ENCODE assay signal across 8 mouse cellular contexts in the genomic region with DNA sequence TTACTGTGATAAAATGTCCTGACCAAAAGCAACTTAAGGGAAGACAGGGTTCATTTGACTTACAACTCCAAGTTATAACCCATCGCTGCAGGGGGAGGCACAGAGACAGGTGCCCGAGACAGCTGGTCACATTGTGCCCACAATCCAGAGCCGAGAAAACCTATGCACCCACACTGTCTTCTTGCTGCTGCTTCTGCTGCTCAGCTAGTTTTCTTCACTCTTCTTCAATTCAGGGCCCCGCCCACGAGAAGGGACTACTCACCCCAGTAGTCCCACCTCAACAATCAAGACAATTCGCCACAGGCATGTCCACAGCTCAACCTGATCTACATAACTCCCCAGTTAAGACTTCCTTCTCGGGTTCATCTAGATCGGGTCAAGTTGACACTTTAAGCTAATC. TPM values are rescaled to one million over a fixed set of nuclear protein-coding genes. Genes with fewer than 3 reads are reported as not detected.
DNase-seq lines count a peak whose midpoint lies in the region; ATAC-seq and TF ChIP-seq lines count a peak whose summit lies in the region.

A gene (minus strand): TSS at position 214 of the 400 bp plus-strand sequence.

- H3K9ac ChIP-seq in ES-Bruce4 (ENCODE audit: low read depth, poor library complexity, severe bottlenecking) = no peak within 1 kb of the TSS
- H3K9ac ChIP-seq in forebrain, embryonic 12.5 days = no peak within 1 kb of the TSS
- no peak within 1 kb of the TSS for H3K9ac ChIP-seq in stomach, embryonic 16.5 days (ENCODE audit: low read length)

- no peak for TF ChIP-seq EP300 in ES-Bruce4 (IDR thresholded peaks at IDR 0.05; ENCODE audit: insufficient read depth, low read depth, low read length)

- no peak within 1 kb of the TSS for H3K4me3 ChIP-seq in ES-Bruce4 (ENCODE audit: low read depth, low read length)
- H3K4me3 ChIP-seq in forebrain, embryonic 12.5 days (replicated peaks) = no peak within 1 kb of the TSS
- H3K4me3 ChIP-seq in stomach, embryonic 16.5 days (replicated peaks; ENCODE audit: low read length) = no peak within 1 kb of the TSS
- no peak within 1 kb of the TSS for H3K4me3 ChIP-seq in thymus, adult 2 months (ENCODE audit: control insufficient read depth, insufficient read depth, low read length)

- no peak for TF ChIP-seq POLR2A in ES-Bruce4 (IDR thresholded peaks at IDR 0.05; ENCODE audit: insufficient read depth, low read length)
- no peak for TF ChIP-seq POLR2A in thymus, adult 2 months (IDR thresholded peaks at IDR 0.05; ENCODE audit: control insufficient read depth, extremely low read depth, insufficient read depth, low read length, poor library complexity)

- no peaks in the 10 kb centered on the region for H3K9me3 ChIP-seq in ES-Bruce4 (replicated peaks; ENCODE audit: control insufficient read depth, insufficient read depth, low read length, poor library complexity, severe bottlenecking)
- H3K9me3 ChIP-seq in forebrain, embryonic 12.5 days = no peaks in the 10 kb centered on the region
- H3K9me3 ChIP-seq in stomach, embryonic 16.5 days (replicated peaks; ENCODE audit: control insufficient read depth, low read length) = no peaks in the 10 kb centered on the region

- DNase-seq in frontal cortex, adult 2 months (ENCODE audit: extremely low spot score in 1 of 2, low spot score in 1 of 2) = peak in 1 of 2 experiments; percentile 27
- DNase-seq in frontal cortex, postnatal 14 days (ENCODE audit: low spot score in 2 of 2) = no peak
- no peak for DNase-seq in left cerebral cortex, postnatal 36 days (ENCODE audit: low spot score in 2 of 2)
- no peak for DNase-seq in thymus, adult 2 months
- DNase-seq in kidney, postnatal 4 days = no peak

- no peaks in the 10 kb centered on the region for H3K4me1 ChIP-seq in ES-Bruce4 (ENCODE audit: control insufficient read depth, insufficient read depth, low read length)
- no peaks in the 10 kb centered on the region for H3K4me1 ChIP-seq in forebrain, embryonic 12.5 days
- H3K4me1 ChIP-seq in stomach, embryonic 16.5 days (ENCODE audit: control insufficient read depth, insufficient read depth, low read length) = no peaks in the 10 kb centered on the region
- H3K4me1 ChIP-seq in thymus, adult 2 months (replicated peaks; ENCODE audit: control insufficient read depth, insufficient read depth, low read length) = no peaks in the 10 kb centered on the region

- H3K27ac ChIP-seq in ES-Bruce4 (ENCODE audit: insufficient read depth, low read length) = no peak within 1 kb of the TSS
- no peak within 1 kb of the TSS for H3K27ac ChIP-seq in forebrain, embryonic 12.5 days
- H3K27ac ChIP-seq in stomach, embryonic 16.5 days (ENCODE audit: low read length) = no peak within 1 kb of the TSS
- H3K27ac ChIP-seq in thymus, adult 2 months (ENCODE audit: control insufficient read depth, insufficient read depth, low read length) = no peak within 1 kb of the TSS

- H3K4me2 ChIP-seq in forebrain, embryonic 12.5 days = no peak within 1 kb of the TSS
- no peak within 1 kb of the TSS for H3K4me2 ChIP-seq in stomach, embryonic 16.5 days (ENCODE audit: low read depth, low read length)

- H3K36me3 ChIP-seq in ES-Bruce4 (ENCODE audit: control insufficient read depth, insufficient read depth, low read length, poor library complexity, severe bottlenecking) = no peaks in the 10 kb centered on the region
- H3K36me3 ChIP-seq in forebrain, embryonic 12.5 days (replicated peaks) = no peaks in the 10 kb centered on the region
- no peaks in the 10 kb centered on the region for H3K36me3 ChIP-seq in stomach, embryonic 16.5 days (ENCODE audit: control insufficient read depth, insufficient read depth, low read length)
- H3K36me3 ChIP-seq in thymus, adult 2 months (ENCODE audit: control insufficient read depth, insufficient read depth, low read length) = no peaks in the 10 kb centered on the region

- 88% methylated on average over 8 of the region's 8 CpGs for WGBS in forebrain, embryonic 12.5 days
- WGBS in stomach, embryonic 16.5 days = 85% methylated on average over 8 of the region's 8 CpGs
- 78% methylated on average over 8 of the region's 8 CpGs for WGBS in thymus, adult 2 months

- no peaks in the 10 kb centered on the region for H3K27me3 ChIP-seq in ES-Bruce4 (ENCODE audit: control insufficient read depth, insufficient read depth, low read length, poor library complexity, severe bottlenecking)
- no peaks in the 10 kb centered on the region for H3K27me3 ChIP-seq in forebrain, embryonic 12.5 days
- H3K27me3 ChIP-seq in stomach, embryonic 16.5 days (ENCODE audit: control insufficient read depth, insufficient read depth, low read length) = no peaks in the 10 kb centered on the region
- no peaks in the 10 kb centered on the region for H3K27me3 ChIP-seq in thymus, adult 2 months (ENCODE audit: control insufficient read depth, insufficient read depth, low read length)

- ATAC-seq in forebrain, embryonic 12.5 days (ENCODE audit: low FRiP score) = no peak
- ATAC-seq in stomach, embryonic 16.5 days (ENCODE audit: insufficient read depth, low FRiP score) = no peak

- intact Hi-C loops in left cerebral cortex, postnatal 36 days (cut with DNase I) = no loop called here

- no peak for TF ChIP-seq CTCF in ES-Bruce4 (IDR thresholded peaks at IDR 0.05; ENCODE audit: low read depth, low read length)
- TF ChIP-seq CTCF in thymus, adult 2 months (IDR thresholded peaks at IDR 0.05; ENCODE audit: borderline replicate concordance, control insufficient read depth, extremely low read depth, insufficient read depth, low read length, poor library complexity) = no peak

RNA-seq across cellular contexts. Expression of the gene that starts here (rescaled TPM):
- polyA plus RNA-seq in frontal cortex, adult 2 months (2012; rRNA removed) = 42.4 and 46.2 TPM in 2 replicates
- polyA plus RNA-seq in ES-Bruce4 (2011; ENCODE audit: insufficient read depth, insufficient read length, low read depth, missing spikeins) = 67.1 and 68.8 TPM in 2 replicates
- 49.9 and 52.1 TPM in 2 replicates for polyA plus RNA-seq in forebrain, embryonic 12.5 days (2016; fragmentation: Nextera tagmentation; extraction: Ambion mirVana)
- total RNA-seq in left cerebral cortex, postnatal 36 days (2021) = 10 to 100 TPM; 38.0 to 54.5 TPM
- 21.9 and 23.3 TPM in 2 replicates for polyA plus RNA-seq in stomach, embryonic 16.5 days (2015; fragmentation: Nextera tagmentation; extraction: Ambion mirVana)
- 3.4 TPM in 2 replicates for polyA plus RNA-seq in thymus, adult 2 months (2012; rRNA removed)
